Mouse (Mus musculus): ENCODE results near the gene Mrps17. TPM values are rescaled to one million over a fixed set of nuclear protein-coding genes. Genes with fewer than 3 reads are reported as not detected.
A peak's percentile ranks its signal among the peaks of the same experiment; 100 is the strongest.

Gene Mrps17
- polyA plus RNA-seq, 1 experiment from 2014 or later, result 199 TPM

GRCm38 (mm10) chr5:129717016-129717415 lies 1.7 kb downstream of the Mrps17 start:
- no peaks in the 10 kb centered on the region; the same call in 1 of the 2 replicates for H3K27me3 ChIP-seq
- H3K27ac ChIP-seq, result no peak overlapping the region
- no peak for ATAC-seq (ENCODE audit: low FRiP score, low read depth)
- no peak overlapping the region for H3K9ac ChIP-seq
- no peak overlapping the region for H3K4me3 ChIP-seq
- peaks cover 8% of the 10 kb centered on the region for H3K4me1 ChIP-seq
- no peak overlapping the region for H3K4me2 ChIP-seq (replicated peaks)
- H3K36me3 ChIP-seq, result peaks cover 39% of the 10 kb centered on the region
- no peaks in the 10 kb centered on the region for H3K9me3 ChIP-seq
- 81% methylated on average over 9 of the region's 9 CpGs for WGBS

- H3K27ac ChIP-seq, result no peak overlapping the region
- H3K4me2 ChIP-seq (replicated peaks), result no peak overlapping the region
- H3K4me3 ChIP-seq, result no peak overlapping the region
- H3K4me1 ChIP-seq, result peaks cover 8% of the 10 kb centered on the region
- H3K36me3 ChIP-seq, result peaks cover 39% of the 10 kb centered on the region
- no peaks in the 10 kb centered on the region for H3K27me3 ChIP-seq
- no peak for ATAC-seq (ENCODE audit: low FRiP score, low read depth)
- no peaks in the 10 kb centered on the region for H3K9me3 ChIP-seq
- H3K9ac ChIP-seq, result no peak overlapping the region
- WGBS, result 82% methylated on average over 3 of the region's 3 CpGs
Measured at GRCm38 (mm10) chr5:129720176-129720575, 4.9 kb downstream of the Mrps17 start.

GRCm38 (mm10) chr5:129724268-129724667 lies 9.0 kb downstream of the Mrps17 start:
- Histone ChIP-seq H3K4me1 (peaks cover 20% of the 10 kb centered on the region), H3K9me3 (no peaks in the 10 kb centered on the region), H3K27ac (peak overlapping the region; percentile 96; the same call in 1 of the 2 replicates), H3K4me3 (peak overlapping the region; percentile 83), H3K36me3 (peaks cover 11% of the 10 kb centered on the region), H3K9ac (peak overlapping the region; percentile 94), H3K27me3 (no peaks in the 10 kb centered on the region), H3K4me2 (replicated peaks) (peak overlapping the region; percentile 64)
- ATAC-seq (ENCODE audit: low FRiP score, low read depth), result no peak
- 53% methylated on average over 4 of the region's 4 CpGs for WGBS

GRCm38 (mm10) chr5:129724834-129725773 lies 9.8 kb downstream of the Mrps17 start, which contains the start of gene Nipsnap2:
Gene Nipsnap2 (plus strand): TSS chr5:129725063.
- peak within 1 kb of the TSS; percentile 83 for H3K4me3 ChIP-seq
- peak within 1 kb of the TSS; percentile 64 for H3K4me2 ChIP-seq (replicated peaks)
- H3K36me3 ChIP-seq, result peaks cover 3% of the 10 kb centered on the region
- peak within 1 kb of the TSS; percentile 94 for H3K9ac ChIP-seq
- no peaks in the 10 kb centered on the region for H3K9me3 ChIP-seq
- ATAC-seq (ENCODE audit: low FRiP score, low read depth), result peak; percentile 92
- no peaks in the 10 kb centered on the region for H3K27me3 ChIP-seq
- H3K4me1 ChIP-seq, result peaks cover 28% of the 10 kb centered on the region
- under 1% methylated on average over 73 of the region's 93 CpGs for whole genome bisulfite sequencing
- peak within 1 kb of the TSS; percentile 96 for H3K27ac ChIP-seq

- ATAC-seq (ENCODE audit: low FRiP score, low read depth), result no peak
- peak overlapping the region; percentile 94 for H3K9ac ChIP-seq
- H3K4me1 ChIP-seq, result peaks cover 33% of the 10 kb centered on the region
- H3K4me2 ChIP-seq (replicated peaks), result peak overlapping the region; percentile 64
- WGBS, result 14% methylated on average over 7 of the region's 7 CpGs
- no peaks in the 10 kb centered on the region for H3K27me3 ChIP-seq
- no peaks in the 10 kb centered on the region for H3K9me3 ChIP-seq
- H3K27ac ChIP-seq, result peak overlapping the region; percentile 96; the same call in 1 of the 2 replicates
- no peaks in the 10 kb centered on the region for H3K36me3 ChIP-seq
- H3K4me3 ChIP-seq, result peak overlapping the region; percentile 83
Measured at GRCm38 (mm10) chr5:129725774-129726392, 10.6 kb downstream of the Mrps17 start.

GRCm38 (mm10) chr5:129726784-129727183 lies 11.5 kb downstream of the Mrps17 start:
- no peak overlapping the region for H3K9ac ChIP-seq
- H3K4me1 ChIP-seq, result peaks cover 33% of the 10 kb centered on the region
- H3K36me3 ChIP-seq, result no peaks in the 10 kb centered on the region
- no peaks in the 10 kb centered on the region for H3K27me3 ChIP-seq
- 68% methylated on average over 3 of the region's 3 CpGs for WGBS
- H3K4me3 ChIP-seq, result 0 out of 2 replicates have a peak overlapping the region, but pooled peaks have one; percentile 83
- no peaks in the 10 kb centered on the region for H3K9me3 ChIP-seq
- H3K4me2 ChIP-seq (replicated peaks), result peak overlapping the region; percentile 64
- ATAC-seq (ENCODE audit: low FRiP score, low read depth), result no peak
- H3K27ac ChIP-seq, result no peak overlapping the region

GRCm38 (mm10) chr5:129729286-129729685 lies 14.0 kb downstream of the Mrps17 start:
- Histone ChIP-seq H3K36me3 (peaks cover 5% of the 10 kb centered on the region; the same call in 1 of the 2 replicates), H3K27ac (no peak overlapping the region), H3K4me2 (replicated peaks) (no peak overlapping the region), H3K27me3 (no peaks in the 10 kb centered on the region), H3K9ac (no peak overlapping the region), H3K4me1 (peaks cover 33% of the 10 kb centered on the region), H3K9me3 (no peaks in the 10 kb centered on the region), H3K4me3 (no peak overlapping the region)
- WGBS, result 60% methylated on average over 11 of the region's 11 CpGs
- no peak for ATAC-seq (ENCODE audit: low FRiP score, low read depth)

GRCm38 (mm10) chr5:129730344-129730743 lies 15.0 kb downstream of the Mrps17 start:
- H3K4me2 ChIP-seq (replicated peaks), result no peak overlapping the region
- ATAC-seq (ENCODE audit: low FRiP score, low read depth), result no peak
- H3K36me3 ChIP-seq, result peaks cover 11% of the 10 kb centered on the region
- peaks cover 33% of the 10 kb centered on the region for H3K4me1 ChIP-seq
- H3K9ac ChIP-seq, result no peak overlapping the region
- 71% methylated on average over 11 of the region's 11 CpGs for WGBS
- H3K9me3 ChIP-seq, result no peaks in the 10 kb centered on the region
- H3K4me3 ChIP-seq, result no peak overlapping the region
- H3K27ac ChIP-seq, result no peak overlapping the region
- no peaks in the 10 kb centered on the region for H3K27me3 ChIP-seq

GRCm38 (mm10) chr5:129731021-129731420 lies 15.7 kb downstream of the Mrps17 start:
- no peak overlapping the region for H3K9ac ChIP-seq
- H3K4me2 ChIP-seq (replicated peaks), result no peak overlapping the region
- peaks cover 11% of the 10 kb centered on the region for H3K36me3 ChIP-seq
- WGBS, result 66% methylated on average over 5 of the region's 5 CpGs
- no peaks in the 10 kb centered on the region for H3K27me3 ChIP-seq
- no peak overlapping the region for H3K4me3 ChIP-seq
- ATAC-seq (ENCODE audit: low FRiP score, low read depth), result no peak
- no peak overlapping the region for H3K27ac ChIP-seq
- no peaks in the 10 kb centered on the region for H3K9me3 ChIP-seq
- peaks cover 30% of the 10 kb centered on the region for H3K4me1 ChIP-seq

- Histone ChIP-seq H3K36me3 (peaks cover 68% of the 10 kb centered on the region), H3K9me3 (no peaks in the 10 kb centered on the region), H3K4me3 (no peak overlapping the region), H3K4me2 (replicated peaks) (no peak overlapping the region), H3K4me1 (no peaks in the 10 kb centered on the region), H3K9ac (no peak overlapping the region), H3K27ac (no peak overlapping the region), H3K27me3 (no peaks in the 10 kb centered on the region)
- WGBS, result 80% methylated on average over 1 of the region's 1 CpGs
- no peak for ATAC-seq (ENCODE audit: low FRiP score, low read depth)
Measured at GRCm38 (mm10) chr5:129740976-129741375, 25.7 kb downstream of the Mrps17 start.

GRCm38 (mm10) chr5:129742903-129743488 lies 27.7 kb downstream of the Mrps17 start:
- Histone ChIP-seq H3K4me1 (no peaks in the 10 kb centered on the region), H3K4me3 (no peak overlapping the region), H3K9ac (no peak overlapping the region), H3K27me3 (no peaks in the 10 kb centered on the region), H3K27ac (no peak overlapping the region), H3K4me2 (replicated peaks) (no peak overlapping the region), H3K36me3 (peaks cover 76% of the 10 kb centered on the region), H3K9me3 (no peaks in the 10 kb centered on the region)
- no peak for ATAC-seq (ENCODE audit: low FRiP score, low read depth)
- 85% methylated on average over 7 of the region's 7 CpGs for WGBS

GRCm38 (mm10) chr5:129744050-129744449 lies 28.8 kb downstream of the Mrps17 start:
- no peak for ATAC-seq (ENCODE audit: low FRiP score, low read depth)
- no peaks in the 10 kb centered on the region for H3K4me1 ChIP-seq
- H3K9ac ChIP-seq, result no peak overlapping the region
- no peak overlapping the region for H3K27ac ChIP-seq
- H3K9me3 ChIP-seq, result no peaks in the 10 kb centered on the region
- H3K36me3 ChIP-seq, result peaks cover 86% of the 10 kb centered on the region
- no peak overlapping the region for H3K4me2 ChIP-seq (replicated peaks)
- WGBS, result 67% methylated on average over 6 of the region's 6 CpGs
- no peaks in the 10 kb centered on the region for H3K27me3 ChIP-seq
- H3K4me3 ChIP-seq, result no peak overlapping the region
